Mouse (Mus musculus) erythroblast, adult 5-6 weeks (primary cell): Measurements from ENCODE around the gene Dll4. TPM values are rescaled to one million over a fixed set of nuclear protein-coding genes. Genes with fewer than 3 reads are reported as not detected.

ENCODE experiments used
- ATAC-seq: replicated peaks from 2 replicates; pipeline ENCODE4 v1.8.0; 2016; ENCODE audit warnings: moderate number of reproducible peaks, mild to moderate bottlenecking, moderate TSS enrichment, inconsistent platforms; ENCODE audit not compliant: poor library complexity, low FRiP score, severe bottlenecking
- total RNA-seq, 2 experiments: library from RNA; stranded (forward) in 1 of 2; stranded (reverse) in 1 of 2; fragments of 150-400 nt in 1 of 2; fragments of 200-764, 138-1000 nt in 1 of 2; gene quantifications; 2 replicates each; pipeline versions ENCODE4 v1.2.3 to v1.2.4; 2015 to 2017; ENCODE audit warnings: low replicate concordance in 2 of 2

Dll4 gene
- total RNA-seq, 2 experiments from 2014 or later = not detected

DNA sequence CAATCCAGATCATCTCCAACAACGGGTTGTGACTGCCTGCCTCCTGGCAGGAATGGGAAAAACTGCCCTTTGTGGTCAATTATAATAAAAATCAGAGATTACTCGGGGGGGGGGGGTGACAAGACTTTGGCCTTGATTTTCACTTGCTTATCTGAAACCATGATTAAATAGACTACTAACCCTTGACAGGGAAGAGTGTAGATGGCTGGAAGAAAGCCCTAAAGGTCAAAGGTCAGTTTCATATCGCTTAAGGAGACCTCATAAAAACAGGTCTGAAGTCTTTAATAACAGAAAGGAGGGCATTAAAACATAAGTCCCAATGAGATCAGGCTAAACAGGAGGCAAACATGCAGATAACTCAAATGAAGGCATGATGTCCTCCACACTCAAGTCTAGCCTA is 41.8 kb downstream of the Dll4 start:
- ATAC-seq = no peak

- ATAC-seq = no peak
Measured at GRCm38 (mm10) chr2:119370116-119370515, 44.5 kb downstream of the Dll4 start.

- no peak for ATAC-seq
Measured at GRCm38 (mm10) chr2:119377286-119377685, 51.7 kb downstream of the Dll4 start.

DNA sequence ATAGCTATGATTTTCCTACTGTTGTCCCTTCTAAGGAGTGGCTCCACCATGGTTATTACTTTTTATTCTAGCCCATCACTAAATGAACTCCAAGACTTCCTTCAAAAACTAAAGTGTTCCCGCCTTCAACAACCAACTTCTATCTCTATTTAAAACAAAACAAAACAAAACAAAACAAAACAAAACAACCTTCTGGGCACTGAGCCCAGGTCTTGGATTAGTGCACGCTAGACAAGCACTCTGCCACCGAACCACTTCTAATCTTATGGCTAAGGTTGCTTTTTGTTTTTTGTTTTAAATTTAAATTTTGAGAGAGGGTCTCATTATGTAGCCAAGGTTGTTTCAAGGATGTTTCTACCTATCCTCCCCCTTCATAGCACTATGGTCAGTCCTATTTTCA is 52.2 kb downstream of the Dll4 start:
- no peak for ATAC-seq

DNA sequence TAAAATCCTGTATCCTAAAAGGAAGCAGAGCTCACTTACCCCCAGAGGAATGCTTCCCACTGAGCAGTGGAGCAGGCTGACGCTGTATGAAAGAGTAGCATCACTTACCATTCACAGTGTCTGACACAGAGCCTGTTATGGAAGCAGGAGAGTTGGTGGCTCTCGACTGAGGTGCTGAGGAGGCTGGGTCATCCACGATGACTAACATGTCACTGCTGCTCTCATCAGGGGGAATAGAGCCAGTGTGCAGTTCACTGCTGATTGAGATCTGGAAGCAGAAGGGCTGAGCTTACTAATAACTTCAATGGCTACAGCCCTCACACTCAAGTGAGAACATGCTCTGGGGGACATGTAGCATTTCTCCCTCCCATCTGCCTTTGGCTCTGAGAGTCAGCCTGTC is 53.9 kb downstream of the Dll4 start:
- no peak for ATAC-seq

Other genes with a start within 250 kb of the Dll4 start
- gene Rad51, start 213.0 kb upstream of the Dll4 start, total RNA-seq (2015; ENCODE audit: low replicate concordance) = 16.1 and 18.8 TPM in 2 replicates
- gene Rad51, start 213.0 kb upstream of the Dll4 start, total RNA-seq (2017; ENCODE audit: low replicate concordance) = 14.1 and 29.6 TPM in 2 replicates
- 17.8 and 21.7 TPM in 2 replicates for gene Rmdn3, start 168.8 kb upstream of the Dll4 start, total RNA-seq (2015; ENCODE audit: low replicate concordance)
- 27.9 and 33.2 TPM in 2 replicates for gene Rmdn3, start 168.8 kb upstream of the Dll4 start, total RNA-seq (2017; ENCODE audit: low replicate concordance)
- gene Gchfr, start 158.0 kb upstream of the Dll4 start, total RNA-seq (2015; ENCODE audit: low replicate concordance) = not detected in 2 replicates
- gene Gchfr, start 158.0 kb upstream of the Dll4 start, total RNA-seq (2017; ENCODE audit: low replicate concordance) = 1.5 TPM in 1 of 2 replicates, not detected in the other
- gene Gm14137, start 151.3 kb upstream of the Dll4 start, total RNA-seq (2015; ENCODE audit: low replicate concordance) = not detected in 2 replicates
- not detected in 2 replicates for gene Gm14137, start 151.3 kb upstream of the Dll4 start, total RNA-seq (2017; ENCODE audit: low replicate concordance)
- 0.58 and 4.2 TPM in 2 replicates for gene Zfyve19, start 117.2 kb upstream of the Dll4 start, total RNA-seq (2015; ENCODE audit: low replicate concordance)
- gene Zfyve19, start 117.2 kb upstream of the Dll4 start, total RNA-seq (2017; ENCODE audit: low replicate concordance) = 11.3 and 12.6 TPM in 2 replicates
- 3.8 and 22.3 TPM in 2 replicates for gene Dnajc17, start 117.0 kb upstream of the Dll4 start, total RNA-seq (2015; ENCODE audit: low replicate concordance)
- 4.5 and 12.4 TPM in 2 replicates for gene Dnajc17, start 117.0 kb upstream of the Dll4 start, total RNA-seq (2017; ENCODE audit: low replicate concordance)
- not detected in 2 replicates for gene Ppp1r14d, start 95.9 kb upstream of the Dll4 start, total RNA-seq (2015; ENCODE audit: low replicate concordance)
- gene Ppp1r14d, start 95.9 kb upstream of the Dll4 start, total RNA-seq (2017; ENCODE audit: low replicate concordance) = not detected in 2 replicates
- gene Spint1, start 88.4 kb upstream of the Dll4 start, total RNA-seq (2015; ENCODE audit: low replicate concordance) = not detected in 2 replicates
- gene Spint1, start 88.4 kb upstream of the Dll4 start, total RNA-seq (2017; ENCODE audit: low replicate concordance) = not detected in 2 replicates
- gene Rhov, start 54.5 kb upstream of the Dll4 start, total RNA-seq (2015; ENCODE audit: low replicate concordance) = not detected in 2 replicates
- not detected in 2 replicates for gene Rhov, start 54.5 kb upstream of the Dll4 start, total RNA-seq (2017; ENCODE audit: low replicate concordance)
- gene Vps18, start 37.0 kb upstream of the Dll4 start, total RNA-seq (2015; ENCODE audit: low replicate concordance) = 1.2 and 1.7 TPM in 2 replicates
- 3.1 and 3.8 TPM in 2 replicates for gene Vps18, start 37.0 kb upstream of the Dll4 start, total RNA-seq (2017; ENCODE audit: low replicate concordance)
- gene Chac1, start 25.4 kb downstream of the Dll4 start, total RNA-seq (2015; ENCODE audit: low replicate concordance) = 0.77 TPM in 1 of 2 replicates, not detected in the other
- gene Chac1, start 25.4 kb downstream of the Dll4 start, total RNA-seq (2017; ENCODE audit: low replicate concordance) = 0.42 and 1.0 TPM in 2 replicates
- 8.6 and 10.9 TPM in 2 replicates for gene Ino80, start 151.9 kb downstream of the Dll4 start, total RNA-seq (2015; ENCODE audit: low replicate concordance)
- gene Ino80, start 151.9 kb downstream of the Dll4 start, total RNA-seq (2017; ENCODE audit: low replicate concordance) = 6.6 and 7.6 TPM in 2 replicates
- not detected in 2 replicates for gene Exd1, start 221.8 kb downstream of the Dll4 start, total RNA-seq (2015; ENCODE audit: low replicate concordance)
- gene Exd1, start 221.8 kb downstream of the Dll4 start, total RNA-seq (2017; ENCODE audit: low replicate concordance) = not detected in 2 replicates
- 84.4 and 108 TPM in 2 replicates for gene Chp1, start 221.9 kb downstream of the Dll4 start, total RNA-seq (2015; ENCODE audit: low replicate concordance)
- gene Chp1, start 221.9 kb downstream of the Dll4 start, total RNA-seq (2017; ENCODE audit: low replicate concordance) = 111 and 170 TPM in 2 replicates